Mouse (Mus musculus): Measurements from ENCODE around the gene Strn4. TPM values are rescaled to one million over a fixed set of nuclear protein-coding genes. Genes with fewer than 3 reads are reported as not detected.

Gene Strn4
- polyA plus RNA-seq (2015; fragmentation: Nextera tagmentation; extraction: Ambion mirVana), result 122 and 124 TPM in 2 replicates

DNA sequence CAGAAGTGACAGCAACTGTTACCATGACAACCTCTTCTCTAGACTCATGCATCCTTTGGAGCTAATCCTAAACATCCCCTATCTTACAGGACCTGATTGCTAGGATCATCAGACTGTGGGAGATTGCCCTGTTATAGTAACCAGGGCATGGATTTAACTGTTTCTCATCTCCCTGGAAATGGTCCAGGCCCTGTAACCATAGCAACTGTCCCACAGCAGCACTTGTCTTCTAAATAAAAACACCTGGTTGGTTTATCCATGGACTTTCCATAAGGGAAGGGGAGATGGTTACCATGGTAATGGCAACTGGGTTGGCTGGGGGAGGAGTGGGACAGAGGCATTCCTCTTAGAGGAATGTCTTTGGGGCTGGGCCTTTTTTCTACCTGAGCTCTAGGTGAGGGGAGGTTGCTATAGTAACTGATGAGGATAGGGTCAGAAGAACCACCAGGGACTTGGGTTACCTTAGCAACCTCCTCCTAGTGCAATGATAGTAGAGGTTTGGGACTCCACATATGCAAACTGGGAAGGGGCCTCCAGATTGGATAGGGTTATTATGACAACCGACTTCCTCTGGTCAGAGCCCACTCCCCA is at the start of gene Strn4:
Gene Strn4, plus strand, starts transcription at position 539 of the 591 bp plus-strand sequence.
- H3K36me3 ChIP-seq, result peaks cover 12% of the 10 kb centered on the region
- H3K9ac ChIP-seq, result peak within 1 kb of the TSS; percentile 100
- 0% methylated on average over 1 of the region's 1 CpGs for WGBS
- H3K4me1 ChIP-seq, result peaks cover 62% of the 10 kb centered on the region
- H3K4me3 ChIP-seq, result peak within 1 kb of the TSS; percentile 93
- H3K27me3 ChIP-seq, result peaks cover 24% of the 10 kb centered on the region
- H3K4me2 ChIP-seq, result peak within 1 kb of the TSS; percentile 96
- ATAC-seq (ENCODE audit: insufficient number of reproducible peaks, insufficient read depth, low FRiP score, low TSS enrichment, low read depth), result peak; percentile 12; the same call in 1 of the 2 replicates
- peak within 1 kb of the TSS; percentile 99 for H3K27ac ChIP-seq
- H3K9me3 ChIP-seq, result no peaks in the 10 kb centered on the region

DNA sequence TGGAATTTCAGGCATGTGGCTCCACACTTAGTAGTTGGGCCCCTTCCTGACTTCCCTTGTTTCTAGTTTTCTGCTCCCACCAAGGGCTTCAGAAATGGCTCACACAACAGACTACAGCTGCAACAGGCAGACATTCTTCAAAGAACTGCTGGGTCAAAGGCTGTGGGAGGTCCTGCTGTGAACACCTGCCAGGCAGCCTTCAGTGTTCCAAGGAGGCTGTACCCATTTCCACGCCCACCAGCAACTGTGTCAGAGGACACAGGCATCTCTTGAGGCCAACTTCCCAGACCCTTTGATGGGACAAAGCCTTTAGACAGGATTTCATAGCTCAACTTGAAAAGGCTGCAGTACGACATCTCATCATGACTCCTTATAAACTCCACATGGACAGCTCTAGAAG is 49.2 kb upstream of the Strn4 start:
- no peak for ATAC-seq (ENCODE audit: insufficient number of reproducible peaks, insufficient read depth, low FRiP score, low TSS enrichment, low read depth)
- no peaks in the 10 kb centered on the region for H3K9me3 ChIP-seq
- no peak overlapping the region for H3K27ac ChIP-seq
- 32% methylated on average over 2 of the region's 2 CpGs for WGBS
- H3K27me3 ChIP-seq, result no peaks in the 10 kb centered on the region
- H3K36me3 ChIP-seq, result no peaks in the 10 kb centered on the region
- H3K4me2 ChIP-seq, result no peak overlapping the region
- no peak overlapping the region for H3K4me3 ChIP-seq
- peaks cover 7% of the 10 kb centered on the region for H3K4me1 ChIP-seq
- H3K9ac ChIP-seq, result no peak overlapping the region

DNA sequence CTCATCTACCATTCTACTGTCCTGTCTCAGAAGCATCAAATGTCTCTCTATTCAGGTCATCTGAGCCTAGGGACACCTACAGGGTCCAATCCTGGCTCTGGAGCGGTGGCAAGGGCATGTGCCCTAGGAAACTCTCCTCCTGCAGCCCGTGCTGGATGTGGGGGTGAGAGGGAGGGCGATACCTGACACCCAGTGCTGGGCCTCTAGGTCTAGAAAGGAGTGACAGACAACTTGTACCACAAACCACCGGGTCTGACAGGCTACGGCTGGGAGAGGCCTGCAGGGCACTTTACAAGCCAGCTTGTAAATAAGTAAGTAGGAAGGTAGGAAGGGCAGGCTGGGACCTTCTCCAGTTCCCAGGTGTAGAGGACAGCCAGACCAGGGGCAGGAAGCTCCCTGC is 39.8 kb upstream of the Strn4 start:
- H3K4me3 ChIP-seq, result no peak overlapping the region
- no peak overlapping the region; the same call in 1 of the 2 replicates for H3K9ac ChIP-seq
- no peak overlapping the region for H3K4me2 ChIP-seq
- H3K9me3 ChIP-seq, result 0 out of 2 replicates have a peak, but pooled peaks cover 5% of the 10 kb centered on the region
- no peak overlapping the region for H3K27ac ChIP-seq
- H3K4me1 ChIP-seq, result peaks cover 3% of the 10 kb centered on the region; the same call in 1 of the 2 replicates
- 34% methylated on average over 5 of the region's 5 CpGs for WGBS
- no peak for ATAC-seq (ENCODE audit: insufficient number of reproducible peaks, insufficient read depth, low FRiP score, low TSS enrichment, low read depth)
- H3K36me3 ChIP-seq, result no peaks in the 10 kb centered on the region
- no peaks in the 10 kb centered on the region for H3K27me3 ChIP-seq

DNA sequence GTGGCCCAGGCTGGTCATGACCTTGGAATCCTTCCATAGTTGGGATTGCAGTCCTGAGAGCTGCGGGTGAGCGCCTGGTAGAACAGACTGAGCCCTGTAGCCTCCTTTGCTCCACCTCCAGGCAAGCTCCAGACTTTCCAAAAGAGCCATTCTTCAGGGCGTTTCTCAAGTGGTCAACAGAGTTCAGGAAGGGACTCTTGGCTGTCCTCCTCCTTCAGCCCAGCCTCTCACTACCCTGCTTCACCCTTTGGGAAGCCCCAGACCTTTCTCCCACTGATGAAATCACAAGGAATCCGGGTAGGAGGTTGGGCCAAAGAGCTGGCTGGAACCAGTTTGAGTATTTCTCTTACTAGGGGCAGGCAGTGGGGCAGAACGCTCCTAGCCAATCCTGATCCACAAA is 35.6 kb upstream of the Strn4 start:
- Histone ChIP-seq H3K4me2 (no peak overlapping the region), H3K27ac (no peak overlapping the region), H3K4me1 (peaks cover 29% of the 10 kb centered on the region), H3K9me3 (no peaks in the 10 kb centered on the region), H3K4me3 (no peak overlapping the region), H3K9ac (no peak overlapping the region), H3K27me3 (no peaks in the 10 kb centered on the region), H3K36me3 (no peaks in the 10 kb centered on the region)
- 75% methylated on average over 5 of the region's 5 CpGs for WGBS
- ATAC-seq (ENCODE audit: insufficient number of reproducible peaks, insufficient read depth, low FRiP score, low TSS enrichment, low read depth), result no peak

DNA sequence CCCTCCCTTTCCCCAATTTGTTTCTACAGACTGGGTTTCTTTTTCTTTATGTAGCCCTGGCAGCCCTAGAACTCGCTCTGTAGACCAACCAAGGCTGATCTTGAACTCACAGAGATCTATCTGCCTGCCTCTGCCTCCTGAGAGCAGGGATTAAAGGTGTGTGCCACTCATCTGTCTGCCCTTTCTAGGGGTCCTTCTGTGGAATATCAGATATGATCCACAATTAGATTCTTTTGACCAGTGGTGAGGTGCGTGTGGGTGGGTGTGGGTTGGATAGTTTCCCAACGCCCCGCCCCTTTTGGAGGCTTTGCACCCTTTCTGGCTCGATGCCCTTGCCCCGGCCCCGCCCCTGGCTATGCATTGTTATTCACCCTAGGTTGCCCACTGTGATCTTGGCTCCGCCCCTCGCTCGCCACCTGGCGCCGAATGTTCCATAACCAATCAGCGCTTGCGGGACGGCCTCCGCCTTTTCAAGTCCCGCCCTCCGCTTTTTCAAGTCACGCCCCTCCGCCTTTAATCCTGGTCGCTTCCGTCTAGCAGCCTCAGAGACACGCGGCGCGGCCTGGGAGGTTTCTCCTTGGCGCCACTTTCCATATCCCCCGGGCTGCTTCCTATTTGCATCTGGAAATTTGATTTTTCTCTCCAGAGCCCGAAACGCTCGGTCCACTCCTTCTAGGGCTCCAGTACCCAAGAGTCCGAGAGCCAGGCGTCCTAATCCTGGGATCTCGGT is 34.7 kb upstream of the Strn4 start, which contains the start of gene Slc1a5:
Gene Slc1a5, plus strand, starts transcription at position 516 of the 730 bp plus-strand sequence.
- peak within 1 kb of the TSS; percentile 100 for H3K4me2 ChIP-seq
- peak within 1 kb of the TSS; percentile 66 for H3K4me3 ChIP-seq
- 3% methylated on average over 34 of the region's 34 CpGs for WGBS
- peak within 1 kb of the TSS; percentile 66; the same call in 1 of the 2 replicates for H3K27ac ChIP-seq
- peaks cover 29% of the 10 kb centered on the region for H3K4me1 ChIP-seq
- H3K9ac ChIP-seq, result peak within 1 kb of the TSS; percentile 77
- H3K36me3 ChIP-seq, result no peaks in the 10 kb centered on the region
- no peaks in the 10 kb centered on the region for H3K27me3 ChIP-seq
- ATAC-seq (ENCODE audit: insufficient number of reproducible peaks, insufficient read depth, low FRiP score, low TSS enrichment, low read depth), result 0 out of 2 replicates have a peak, but pooled peaks have one; percentile 39
- H3K9me3 ChIP-seq, result no peaks in the 10 kb centered on the region

DNA sequence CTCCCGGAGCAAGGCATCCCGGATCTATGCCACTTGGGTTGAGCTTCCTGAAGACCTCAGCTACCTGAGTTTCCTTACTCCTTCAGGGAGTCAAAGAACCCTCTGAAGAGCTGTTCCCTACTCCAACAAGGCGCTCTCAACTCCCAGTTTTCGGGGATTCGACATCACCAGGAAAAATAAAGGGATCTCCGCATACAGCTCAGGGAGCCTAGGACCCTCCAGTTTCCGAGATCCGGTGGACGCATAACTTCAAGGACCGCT is 34.2 kb upstream of the Strn4 start:
- Histone ChIP-seq H3K36me3 (peaks cover 3% of the 10 kb centered on the region; the same call in 1 of the 2 replicates), H3K9ac (peak overlapping the region; percentile 77), H3K4me3 (peak overlapping the region; percentile 66), H3K4me1 (peaks cover 29% of the 10 kb centered on the region), H3K9me3 (no peaks in the 10 kb centered on the region), H3K27ac (peak overlapping the region; percentile 66; the same call in 1 of the 2 replicates), H3K4me2 (peak overlapping the region; percentile 100), H3K27me3 (no peaks in the 10 kb centered on the region)
- ATAC-seq (ENCODE audit: insufficient number of reproducible peaks, insufficient read depth, low FRiP score, low TSS enrichment, low read depth), result no peak
- WGBS, result under 1% methylated on average over 10 of the region's 10 CpGs

DNA sequence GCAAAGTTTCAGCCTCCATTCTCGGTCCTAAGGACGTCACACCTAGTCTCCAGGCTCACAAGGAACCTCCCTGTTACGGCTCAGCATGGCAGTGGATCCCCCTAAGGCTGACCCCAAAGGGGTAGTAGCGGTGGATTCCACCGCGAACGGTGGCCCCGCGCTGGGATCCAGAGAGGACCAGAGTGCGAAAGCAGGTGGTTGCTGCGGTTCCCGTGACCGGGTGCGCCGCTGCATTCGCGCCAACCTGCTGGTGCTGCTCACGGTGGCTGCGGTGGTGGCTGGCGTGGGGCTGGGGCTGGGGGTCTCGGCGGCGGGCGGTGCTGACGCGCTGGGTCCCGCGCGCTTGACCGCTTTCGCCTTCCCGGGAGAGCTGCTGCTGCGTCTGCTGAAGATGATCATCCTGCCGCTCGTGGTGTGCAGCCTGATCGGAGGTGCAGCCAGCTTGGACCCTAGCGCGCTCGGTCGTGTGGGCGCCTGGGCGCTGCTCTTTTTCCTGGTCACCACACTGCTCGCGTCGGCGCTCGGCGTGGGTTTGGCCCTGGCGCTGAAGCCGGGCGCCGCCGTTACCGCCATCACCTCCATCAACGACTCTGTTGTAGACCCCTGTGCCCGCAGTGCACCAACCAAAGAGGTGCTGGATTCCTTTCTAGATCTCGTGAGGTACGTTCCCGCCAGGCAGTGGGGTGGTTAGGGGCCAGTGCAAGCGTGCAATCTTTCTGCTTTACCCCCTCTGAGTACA is 33.7 kb upstream of the Strn4 start:
- Histone ChIP-seq H3K4me2 (peak overlapping the region; percentile 100), H3K9ac (peak overlapping the region; percentile 77), H3K36me3 (peaks cover 8% of the 10 kb centered on the region; the same call in 1 of the 2 replicates), H3K27ac (no peak overlapping the region), H3K4me1 (peaks cover 29% of the 10 kb centered on the region), H3K4me3 (peak overlapping the region; percentile 66), H3K9me3 (no peaks in the 10 kb centered on the region), H3K27me3 (no peaks in the 10 kb centered on the region)
- ATAC-seq (ENCODE audit: insufficient number of reproducible peaks, insufficient read depth, low FRiP score, low TSS enrichment, low read depth), result no peak
- under 1% methylated on average over 60 of the region's 60 CpGs for WGBS

DNA sequence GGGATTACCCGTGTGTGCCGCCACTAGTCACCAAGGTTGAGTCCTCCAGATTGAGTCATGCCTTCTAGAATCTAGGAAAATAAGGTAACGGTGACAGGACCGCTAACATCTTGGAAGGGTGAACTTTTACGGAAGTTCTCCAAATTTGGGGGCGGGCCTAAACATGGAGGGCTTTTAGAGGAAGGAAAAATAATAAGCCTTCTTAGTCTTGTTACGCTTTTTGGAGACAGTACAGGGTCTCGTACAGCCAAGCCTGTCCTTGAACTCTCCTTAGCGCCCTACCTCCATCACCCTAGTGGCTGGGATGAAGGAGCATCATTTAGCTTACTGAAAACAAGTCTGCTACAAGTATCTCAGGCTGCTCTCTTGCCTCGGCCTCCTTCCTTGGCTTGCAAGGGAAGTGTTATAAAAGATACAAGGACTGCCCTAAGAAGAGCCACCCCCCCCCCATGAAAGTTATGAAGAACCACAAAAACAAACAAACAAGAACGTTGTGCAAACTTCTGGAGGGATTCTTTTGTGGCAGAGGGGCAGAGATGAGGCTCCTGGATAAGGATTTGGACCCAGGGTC is 33.0 kb upstream of the Strn4 start:
- Histone ChIP-seq H3K9ac (peak overlapping the region; percentile 77), H3K4me2 (peak overlapping the region; percentile 100), H3K4me3 (peak overlapping the region; percentile 66), H3K27ac (no peak overlapping the region), H3K36me3 (peaks cover 8% of the 10 kb centered on the region; the same call in 1 of the 2 replicates), H3K9me3 (no peaks in the 10 kb centered on the region), H3K27me3 (no peaks in the 10 kb centered on the region), H3K4me1 (peaks cover 29% of the 10 kb centered on the region)
- ATAC-seq (ENCODE audit: insufficient number of reproducible peaks, insufficient read depth, low FRiP score, low TSS enrichment, low read depth), result no peak
- 6% methylated on average over 11 of the region's 11 CpGs for WGBS

DNA sequence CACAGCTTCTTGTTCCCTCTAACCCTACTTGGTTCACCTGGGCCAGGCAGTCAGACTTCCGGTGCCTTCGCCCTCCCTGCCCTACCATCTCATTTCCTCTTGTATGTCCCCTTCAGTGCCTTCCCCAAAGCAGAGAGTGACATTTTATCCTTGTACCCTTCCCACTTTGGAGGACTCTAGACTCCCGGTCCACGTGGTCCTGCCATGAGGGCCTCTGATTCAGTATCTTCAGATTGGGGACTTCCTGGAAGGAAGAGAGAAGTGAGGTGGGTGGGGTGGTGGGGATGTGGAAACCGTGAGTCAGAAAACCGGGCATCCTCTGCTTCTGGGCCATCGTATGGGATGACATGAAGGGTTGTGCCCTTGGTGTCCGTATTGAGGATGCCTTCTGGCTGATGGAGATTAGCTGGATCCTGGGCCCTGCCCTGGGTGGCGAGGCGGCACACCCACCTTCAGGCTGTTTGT is 32.4 kb upstream of the Strn4 start:
- H3K4me2 ChIP-seq, result peak overlapping the region; percentile 100
- ATAC-seq (ENCODE audit: insufficient number of reproducible peaks, insufficient read depth, low FRiP score, low TSS enrichment, low read depth), result no peak

DNA sequence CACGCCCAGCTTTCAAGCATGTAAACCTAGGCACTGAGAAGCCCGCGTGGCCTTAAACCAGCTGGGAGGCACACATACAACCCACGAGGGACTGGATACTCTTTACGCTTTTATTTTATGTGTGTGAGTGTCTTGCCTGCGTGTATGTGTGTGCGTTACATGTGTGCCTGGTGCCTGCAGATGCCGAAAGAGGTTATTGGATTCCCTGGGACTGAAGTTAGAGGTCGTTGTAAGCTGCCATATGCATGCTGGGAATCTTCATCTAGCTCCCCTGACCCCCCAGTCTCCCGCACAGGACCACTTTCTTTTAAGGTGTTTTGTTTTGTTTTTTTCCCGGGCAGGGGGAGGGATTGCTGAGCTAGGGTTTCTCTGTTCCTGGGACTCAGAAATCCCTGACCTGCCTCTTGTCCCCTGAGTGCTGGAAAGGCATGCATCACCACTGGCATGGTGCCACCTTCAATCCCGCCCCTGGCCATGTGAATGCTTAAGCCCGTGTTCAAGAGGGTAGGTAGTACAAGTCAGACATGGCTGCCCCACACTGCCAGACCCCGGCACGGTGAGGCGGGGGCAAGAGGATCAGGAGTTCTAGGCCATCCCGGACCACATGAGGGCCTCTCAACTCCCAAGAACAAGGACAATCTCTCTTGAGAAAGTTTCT is 31.8 kb upstream of the Strn4 start:
- Histone ChIP-seq H3K9me3 (no peaks in the 10 kb centered on the region), H3K27ac (no peak overlapping the region), H3K4me2 (peak overlapping the region; percentile 100), H3K9ac (peak overlapping the region; percentile 77), H3K36me3 (peaks cover 13% of the 10 kb centered on the region; the same call in 1 of the 2 replicates), H3K4me1 (peaks cover 29% of the 10 kb centered on the region), H3K27me3 (no peaks in the 10 kb centered on the region), H3K4me3 (peak overlapping the region; percentile 66)
- ATAC-seq (ENCODE audit: insufficient number of reproducible peaks, insufficient read depth, low FRiP score, low TSS enrichment, low read depth), result no peak
- WGBS, result 37% methylated on average over 17 of the region's 17 CpGs

More for the DNA sequence above, 32.4 kb upstream of the Strn4 start:
- Histone ChIP-seq H3K9me3 (no peaks in the 10 kb centered on the region), H3K27me3 (no peaks in the 10 kb centered on the region), H3K36me3 (peaks cover 12% of the 10 kb centered on the region; the same call in 1 of the 2 replicates), H3K9ac (peak overlapping the region; percentile 77), H3K4me3 (peak overlapping the region; percentile 66), H3K4me1 (peaks cover 29% of the 10 kb centered on the region), H3K27ac (no peak overlapping the region)
- 14% methylated on average over 10 of the region's 10 CpGs for WGBS

All from embryonic facial prominence, embryonic 13.5 days (tissue).